Comparison of ENCODE assay signal across 8 mouse cellular contexts in the genomic region with DNA sequence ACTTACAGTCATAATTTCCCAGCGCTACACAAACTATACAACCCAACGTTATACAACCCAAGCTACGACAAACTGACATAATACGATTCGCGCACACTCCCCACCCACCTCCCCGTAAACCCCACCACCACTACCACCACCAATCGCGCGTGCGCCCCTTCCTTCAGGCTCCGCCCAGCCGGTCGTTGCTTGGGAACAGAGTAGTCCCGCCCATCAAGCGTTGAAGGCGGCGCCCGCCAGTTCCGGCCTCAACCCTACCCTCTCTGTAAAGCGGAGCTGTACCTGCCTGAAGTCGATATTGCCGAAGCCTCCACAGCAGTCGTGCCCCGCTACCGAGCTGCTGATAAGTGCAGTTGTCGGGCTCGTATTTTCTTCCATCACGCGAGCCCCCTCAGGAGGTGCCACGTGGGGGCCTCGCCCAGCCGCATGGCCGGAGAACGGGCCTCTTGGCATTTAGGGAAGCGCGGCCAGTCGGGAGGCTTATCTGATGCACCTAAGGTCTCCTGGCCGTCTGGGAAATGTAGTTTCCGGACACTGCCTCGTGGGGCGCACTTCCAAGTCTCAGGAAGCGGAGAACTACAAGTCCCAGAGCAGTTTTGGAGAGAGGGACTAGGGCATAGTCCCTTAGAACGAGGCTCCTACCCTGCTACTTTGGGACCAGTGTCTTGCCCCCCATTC. TPM values are rescaled to one million over a fixed set of nuclear protein-coding genes. Genes with fewer than 3 reads are reported as not detected.
A peak's percentile ranks its signal among the peaks of the same experiment; 100 is the strongest.
DNase-seq lines count a peak whose midpoint lies in the region; ATAC-seq and TF ChIP-seq lines count a peak whose summit lies in the region.

A gene (minus strand): TSS at position 432 of the 678 bp plus-strand sequence.

- no peak for TF ChIP-seq EP300 in ES-Bruce4 (IDR thresholded peaks at IDR 0.05; ENCODE audit: insufficient read depth, low read depth, low read length)
- TF ChIP-seq EP300 in liver, postnatal 0 days (IDR thresholded peaks at IDR 0.05; ENCODE audit: low read depth): peak; percentile 73

- no peaks in the 10 kb centered on the region for H3K9me3 ChIP-seq in ES-Bruce4 (replicated peaks; ENCODE audit: control insufficient read depth, insufficient read depth, low read length, poor library complexity, severe bottlenecking)
- no peaks in the 10 kb centered on the region for H3K9me3 ChIP-seq in forebrain, embryonic 13.5 days (replicated peaks)
- H3K9me3 ChIP-seq in liver, postnatal 0 days (ENCODE audit: low read length): no peaks in the 10 kb centered on the region
- H3K9me3 ChIP-seq in neural tube, embryonic 14.5 days (ENCODE audit: control insufficient read depth, low read length): no peaks in the 10 kb centered on the region

- DNase-seq in heart, postnatal 10 days: peak; percentile 95 to 96
- DNase-seq in large intestine, adult 2 months (ENCODE audit: low read depth, low spot score): peak; percentile 94
- peak; percentile 93 for DNase-seq in liver, postnatal 0 days
- DNase-seq in testis, postnatal 10 days (ENCODE audit: low spot score): peak; percentile 96

- H3K4me1 ChIP-seq in ES-Bruce4 (ENCODE audit: control insufficient read depth, insufficient read depth, low read length): no peaks in the 10 kb centered on the region
- peaks cover 6% of the 10 kb centered on the region; the same call in 1 of the 2 replicates for H3K4me1 ChIP-seq in forebrain, embryonic 13.5 days
- peaks cover 22% of the 10 kb centered on the region for H3K4me1 ChIP-seq in liver, postnatal 0 days (ENCODE audit: insufficient read depth)
- peaks cover 5% of the 10 kb centered on the region; the same call in 1 of the 2 replicates for H3K4me1 ChIP-seq in neural tube, embryonic 14.5 days (ENCODE audit: control insufficient read depth, insufficient read depth, low read length)

- H3K9ac ChIP-seq in ES-Bruce4 (ENCODE audit: low read depth, poor library complexity, severe bottlenecking): peak within 1 kb of the TSS; percentile 74
- peak within 1 kb of the TSS; percentile 63 for H3K9ac ChIP-seq in forebrain, embryonic 13.5 days
- H3K9ac ChIP-seq in liver, postnatal 0 days (replicated peaks): peak within 1 kb of the TSS; percentile 60; the same call in 1 of the 2 replicates
- H3K9ac ChIP-seq in neural tube, embryonic 14.5 days (replicated peaks; ENCODE audit: low read depth, low read length): peak within 1 kb of the TSS; percentile 56

- H3K27me3 ChIP-seq in ES-Bruce4 (ENCODE audit: control insufficient read depth, insufficient read depth, low read length, poor library complexity, severe bottlenecking): no peaks in the 10 kb centered on the region
- 0 out of 2 replicates have a peak, but pooled peaks cover 8% of the 10 kb centered on the region for H3K27me3 ChIP-seq in forebrain, embryonic 13.5 days
- no peaks in the 10 kb centered on the region for H3K27me3 ChIP-seq in liver, postnatal 0 days (ENCODE audit: insufficient read depth, low read length)
- H3K27me3 ChIP-seq in neural tube, embryonic 14.5 days (ENCODE audit: control insufficient read depth, insufficient read depth, low read length): no peaks in the 10 kb centered on the region

- ATAC-seq in cerebellum, adult (ENCODE audit: insufficient number of reproducible peaks, low FRiP score, low TSS enrichment): peak; percentile 93
- peak; percentile 99 for ATAC-seq in forebrain, embryonic 13.5 days
- ATAC-seq in liver, postnatal 0 days: peak; percentile 96
- peak; percentile 99 for ATAC-seq in neural tube, embryonic 14.5 days (ENCODE audit: low read depth)

- TF ChIP-seq CTCF in ES-Bruce4 (IDR thresholded peaks at IDR 0.05; ENCODE audit: low read depth, low read length): no peak
- TF ChIP-seq CTCF in liver, postnatal 0 days (IDR thresholded peaks at IDR 0.05; ENCODE audit: low read depth): peak; percentile 73

- WGBS in forebrain, embryonic 13.5 days: under 1% methylated on average over 44 of the region's 44 CpGs
- under 1% methylated on average over 44 of the region's 44 CpGs for WGBS in large intestine, adult 2 months
- under 1% methylated on average over 44 of the region's 44 CpGs for WGBS in liver, postnatal 0 days (ENCODE audit: insufficient replicate concordance)
- under 1% methylated on average over 44 of the region's 44 CpGs for WGBS in neural tube, embryonic 14.5 days

- peak within 1 kb of the TSS; percentile 63 for H3K4me2 ChIP-seq in forebrain, embryonic 13.5 days
- H3K4me2 ChIP-seq in liver, postnatal 0 days (ENCODE audit: low read depth, low read length): peak within 1 kb of the TSS; percentile 86
- H3K4me2 ChIP-seq in neural tube, embryonic 14.5 days (ENCODE audit: low read depth, low read length): peak within 1 kb of the TSS; percentile 56

- H3K27ac ChIP-seq in ES-Bruce4 (ENCODE audit: insufficient read depth, low read length): no peak within 1 kb of the TSS
- H3K27ac ChIP-seq in forebrain, embryonic 13.5 days: peak within 1 kb of the TSS; percentile 73
- peak within 1 kb of the TSS; percentile 90 for H3K27ac ChIP-seq in liver, postnatal 0 days (ENCODE audit: low read depth)
- H3K27ac ChIP-seq in neural tube, embryonic 14.5 days (ENCODE audit: low read depth, low read length): peak within 1 kb of the TSS; percentile 90

- H3K4me3 ChIP-seq in ES-Bruce4 (ENCODE audit: low read depth, low read length): peak within 1 kb of the TSS; percentile 91
- peak within 1 kb of the TSS; percentile 51 for H3K4me3 ChIP-seq in forebrain, embryonic 13.5 days
- peak within 1 kb of the TSS; percentile 59 for H3K4me3 ChIP-seq in liver, postnatal 0 days (ENCODE audit: low read depth, low read length)
- H3K4me3 ChIP-seq in neural tube, embryonic 14.5 days (ENCODE audit: low read depth, low read length): peak within 1 kb of the TSS; percentile 52

- H3K36me3 ChIP-seq in ES-Bruce4 (ENCODE audit: control insufficient read depth, insufficient read depth, low read length, poor library complexity, severe bottlenecking): no peaks in the 10 kb centered on the region
- H3K36me3 ChIP-seq in forebrain, embryonic 13.5 days (ENCODE audit: poor library complexity, severe bottlenecking): no peaks in the 10 kb centered on the region
- no peaks in the 10 kb centered on the region for H3K36me3 ChIP-seq in liver, postnatal 0 days (replicated peaks; ENCODE audit: insufficient read depth, low read length)
- H3K36me3 ChIP-seq in neural tube, embryonic 14.5 days (ENCODE audit: control insufficient read depth, insufficient read depth, low read length): no peaks in the 10 kb centered on the region

- intact Hi-C loops in heart, postnatal 10 days (cut with DNase I): no loop called here

- TF ChIP-seq POLR2A in ES-Bruce4 (IDR thresholded peaks at IDR 0.05; ENCODE audit: insufficient read depth, low read length): no peak

RNA-seq across cellular contexts. Expression of the gene that starts here (rescaled TPM):
- 7.6 and 10.5 TPM in 2 replicates for polyA plus RNA-seq in ES-Bruce4 (2011; ENCODE audit: insufficient read depth, insufficient read length, low read depth, missing spikeins)
- polyA plus RNA-seq in forebrain, embryonic 13.5 days (2015; fragmentation: Nextera tagmentation; extraction: Ambion mirVana): 4.3 and 7.0 TPM in 2 replicates
- total RNA-seq in heart, postnatal 10 days (2021): 1 to 10 TPM in 1 of 2 experiments, under 1 TPM in 1; 0.77 to 2.5 TPM
- 8.7 and 9.9 TPM in 2 replicates for polyA plus RNA-seq in large intestine, adult 2 months (2012; rRNA removed)
- polyA plus RNA-seq in liver, postnatal 0 days (2015; fragmentation: Nextera tagmentation; extraction: Ambion mirVana): 589 and 592 TPM in 2 replicates
- polyA plus RNA-seq in neural tube, embryonic 14.5 days (2014; fragmentation: Nextera tagmentation; extraction: Ambion mirVana): 9.0 and 9.3 TPM in 2 replicates

Comparison
In these comparisons a context has a peak if more than half of its experiments do, and no peak if none do; other contexts are left out.
1. RNA of the gene that starts here (polyA plus RNA-seq): 589 to 592 TPM in liver, postnatal 0 days; 8.7 to 9.9 TPM in large intestine, adult 2 months, 9.0 to 9.3 TPM in neural tube, embryonic 14.5 days, 7.6 to 10.5 TPM in ES-Bruce4 and 4.3 to 7.0 TPM in forebrain, embryonic 13.5 days; every median in the first group is over 10 times any median in the second.
2. Peak in every context shown above with its lines, with median percentiles within 50 percentile points of each other: H3K4me3 ChIP-seq, H3K9ac ChIP-seq, ATAC-seq, H3K4me2 ChIP-seq and DNase-seq.